Comparison of ENCODE assay signal across 20 mouse cellular contexts in the genomic region with DNA sequence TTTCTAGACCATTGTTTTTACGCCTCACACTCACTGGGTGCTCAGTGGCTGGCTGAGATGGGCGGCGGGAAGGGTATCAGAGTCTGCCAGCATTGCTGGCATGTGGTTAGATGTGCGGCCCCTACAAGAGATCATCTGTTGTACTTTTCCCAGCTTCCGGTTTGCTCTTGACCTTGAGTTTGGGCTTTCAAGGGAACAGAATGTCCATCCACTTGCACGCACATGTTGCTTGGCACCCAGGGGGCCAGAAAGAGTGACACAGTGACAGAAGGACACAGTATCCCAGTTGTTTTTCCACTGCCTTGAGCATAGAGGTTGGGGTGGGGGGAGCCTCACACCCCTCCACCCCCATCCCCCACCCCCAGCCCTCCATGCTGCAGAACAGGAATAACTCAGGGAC. TPM values are rescaled to one million over a fixed set of nuclear protein-coding genes. Genes with fewer than 3 reads are reported as not detected.
"Had no signal": no experiment of that assay in that cellular context is flagged by ENCODE, and none has a peak within 500 bp of the region (broad histone marks: within the 10 kb centered on the region; RNA-seq: fewer than 3 reads in every experiment).

No protein-coding gene starts in this region.

- H3K4me1 ChIP-seq: midbrain, embryonic 13.5 days had no signal

- H3K4me3 ChIP-seq: layer of hippocampus, adult 2 months; limb, embryonic 10.5 days; limb, embryonic 13.5 days; liver, embryonic 12.5 days; liver, embryonic 15.5 days; lung, embryonic 15.5 days; midbrain, embryonic 13.5 days had no signal

- H3K27me3 ChIP-seq: limb, embryonic 13.5 days; liver, embryonic 12.5 days; liver, embryonic 15.5 days; lung, embryonic 15.5 days; midbrain, embryonic 13.5 days had no signal

- H3K27ac ChIP-seq: kidney, postnatal 0 days; layer of hippocampus, adult 2 months; limb, embryonic 10.5 days; limb, embryonic 13.5 days; liver, embryonic 12.5 days; liver, embryonic 15.5 days; lung, embryonic 15.5 days; macrophage; midbrain, embryonic 13.5 days had no signal

- H3K4me2 ChIP-seq: limb, embryonic 13.5 days; liver, embryonic 12.5 days; liver, embryonic 15.5 days; lung, embryonic 15.5 days; midbrain, embryonic 13.5 days had no signal

- H3K9me3 ChIP-seq: limb, embryonic 10.5 days; liver, embryonic 12.5 days; liver, embryonic 15.5 days; lung, embryonic 15.5 days; midbrain, embryonic 13.5 days had no signal

- H3K9ac ChIP-seq: limb, embryonic 13.5 days; liver, embryonic 12.5 days; liver, embryonic 15.5 days; lung, embryonic 15.5 days; midbrain, embryonic 13.5 days had no signal

- DNase-seq: kidney, adult 2 months; kidney, postnatal 25 days; layer of hippocampus, adult 9-11 months; liver; lung, adult 18-20 months; lung, postnatal 14 days had no signal

- H3K36me3 ChIP-seq: limb, embryonic 10.5 days; limb, embryonic 13.5 days; liver, embryonic 12.5 days; liver, embryonic 15.5 days; lung, embryonic 15.5 days; midbrain, embryonic 13.5 days had no signal

- ATAC-seq: intestine, postnatal 0 days; liver, embryonic 12.5 days; midbrain, embryonic 13.5 days; midbrain, embryonic 16.5 days had no signal

RNA-seq across cellular contexts. Expression of a gene that starts 33.8 kb away (rescaled TPM):
- total RNA-seq: left cerebral cortex, adult 18-20 months had no signal
- polyA plus RNA-seq: midbrain, embryonic 13.5 days; neural tube, embryonic 14.5 days; testis, adult 2 months had no signal
